Mouse (Mus musculus) hindbrain, embryonic 15.5 days (tissue): ENCODE data around the gene Adamts10. TPM values are rescaled to one million over a fixed set of nuclear protein-coding genes. Genes with fewer than 3 reads are reported as not detected.
A peak's percentile ranks its signal among the peaks of the same experiment; 100 is the strongest.

Source experiments
- ATAC-seq: fragments of 200-750 bp; cut with Nextera tagmentation; 2 replicates; pipeline ENCODE4 v1.8.0; 2017; ENCODE audit warnings: low read depth, moderate number of reproducible peaks, moderate TSS enrichment; ENCODE audit not compliant: low FRiP score
- H3K27ac ChIP-seq: fragments of 300-500 bp; sonication (generic); replicated peaks from 2 replicates; pipeline ENCODE4 v1.5.1; 2015; ENCODE audit warnings: mild to moderate bottlenecking, inconsistent platforms
- H3K27me3 ChIP-seq: fragments of 300-500 bp; sonication (generic); 2 replicates; pipeline ENCODE4 v1.6.1; 2015; ENCODE audit warnings: control low read depth, inconsistent platforms
- H3K36me3 ChIP-seq: fragments of 300-500 bp; sonication (generic); 2 replicates; pipeline ENCODE4 v1.6.1; 2015; ENCODE audit warnings: control low read depth, inconsistent platforms
- H3K4me1 ChIP-seq: fragments of 300-500 bp; sonication (generic); replicated peaks from 2 replicates; pipeline ENCODE4 v1.6.1; 2015; ENCODE audit warnings: control low read depth, inconsistent platforms
- H3K4me2 ChIP-seq: fragments of 300-500 bp; sonication (generic); 2 replicates; pipeline ENCODE4 v1.6.1; 2015; ENCODE audit warnings: moderate library complexity, mild to moderate bottlenecking, inconsistent platforms
- H3K4me3 ChIP-seq: fragments of 300-500 bp; sonication (generic); 2 replicates; pipeline ENCODE4 v1.5.1; 2015; ENCODE audit warnings: mild to moderate bottlenecking, inconsistent platforms
- H3K9ac ChIP-seq: fragments of 300-500 bp; sonication (generic); 2 replicates; pipeline ENCODE4 v1.6.1; 2015; ENCODE audit warnings: inconsistent platforms
- H3K9me3 ChIP-seq: fragments of 300-500 bp; sonication (generic); 2 replicates; pipeline ENCODE4 v1.6.1; 2016; ENCODE audit warnings: control low read depth, inconsistent platforms
- WGBS: fragments of 180-500 bp; shearing (Covaris S2); methylation state at CpG from one replicate; pipeline ENCODE4 v1.1.7; 2015; 5-methylcytosine and 5-hydroxymethylcytosine counted together
- polyA plus RNA-seq: library from polyadenylated mRNA; unstranded; fragments of >200 nt; fragmentation: Nextera tagmentation; extraction: Ambion mirVana; gene quantifications from 2 replicates; pipeline ENCODE4 v1.2.1, GENCODE M21; 2015

Gene Adamts10
- polyA plus RNA-seq, 1 experiment from 2014 or later: 60.7 TPM

GRCm38 (mm10) chr17:33520366-33520765, 3.6 kb upstream of the Adamts10 start:
- no peaks in the 10 kb centered on the region for H3K36me3 ChIP-seq
- no peak overlapping the region for H3K9ac ChIP-seq
- ATAC-seq: no peak
- H3K27ac ChIP-seq: no peak overlapping the region
- no peaks in the 10 kb centered on the region for H3K9me3 ChIP-seq
- H3K4me1 ChIP-seq: peaks cover 18% of the 10 kb centered on the region
- no peak overlapping the region for H3K4me2 ChIP-seq
- WGBS: 58% methylated on average over 1 of the region's 1 CpGs
- no peak overlapping the region for H3K4me3 ChIP-seq
- H3K27me3 ChIP-seq: no peaks in the 10 kb centered on the region

- ATAC-seq: peak; percentile 49; the same call in 1 of the 2 replicates
- 4% methylated on average over 12 of the region's 13 CpGs for WGBS
- peak overlapping the region; percentile 71 for H3K4me2 ChIP-seq
- H3K9me3 ChIP-seq: no peaks in the 10 kb centered on the region
- H3K36me3 ChIP-seq: no peaks in the 10 kb centered on the region
- H3K4me1 ChIP-seq: peaks cover 32% of the 10 kb centered on the region
- H3K27me3 ChIP-seq: no peaks in the 10 kb centered on the region
- peak overlapping the region; percentile 79 for H3K9ac ChIP-seq
- peak overlapping the region; percentile 82 for H3K4me3 ChIP-seq
- H3K27ac ChIP-seq: peak overlapping the region; percentile 84
Measured at GRCm38 (mm10) chr17:33523431-33523917, 530 bp upstream of the Adamts10 start.

DNA sequence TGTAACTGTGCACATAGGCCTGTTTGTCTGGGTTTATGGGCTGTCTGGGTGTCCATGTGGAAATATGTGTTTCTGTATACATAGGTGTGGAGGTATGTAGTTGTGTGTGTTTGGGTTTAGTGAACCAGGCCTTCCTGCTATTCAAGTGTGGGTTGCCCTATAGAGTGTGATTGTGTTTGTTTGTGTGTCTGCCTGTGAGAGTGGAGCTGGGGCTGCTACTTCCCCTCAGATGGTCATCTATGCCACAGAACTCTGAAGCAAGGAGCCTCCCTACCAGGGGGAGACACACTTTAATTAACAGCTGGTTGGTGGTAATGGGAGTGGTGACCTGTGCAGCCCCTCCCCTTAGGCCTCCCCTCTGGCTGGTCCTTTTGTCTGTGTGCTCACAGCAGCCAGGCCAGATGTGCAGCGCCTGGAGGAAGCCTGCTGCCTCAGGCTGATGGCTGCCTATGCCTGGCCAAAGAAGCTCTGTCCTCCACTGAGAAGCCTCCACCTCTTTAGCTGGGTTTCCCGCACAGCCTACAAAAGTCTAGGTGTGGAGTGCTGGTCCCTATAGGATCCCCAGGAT, 886 bp downstream of the Adamts10 start:
- peaks cover 32% of the 10 kb centered on the region for H3K4me1 ChIP-seq
- peak overlapping the region; percentile 79 for H3K9ac ChIP-seq
- no peaks in the 10 kb centered on the region for H3K9me3 ChIP-seq
- peak; percentile 27; the same call in 1 of the 2 replicates for ATAC-seq
- no peaks in the 10 kb centered on the region for H3K27me3 ChIP-seq
- H3K4me3 ChIP-seq: peak overlapping the region; percentile 82
- H3K27ac ChIP-seq: peak overlapping the region; percentile 84
- peaks cover 11% of the 10 kb centered on the region; the same call in 1 of the 2 replicates for H3K36me3 ChIP-seq
- H3K4me2 ChIP-seq: peak overlapping the region; percentile 71
- WGBS: 5% methylated on average over 2 of the region's 2 CpGs

- Histone ChIP-seq H3K27me3 (no peaks in the 10 kb centered on the region), H3K9ac (no peak overlapping the region), H3K4me3 (no peak overlapping the region), H3K9me3 (no peaks in the 10 kb centered on the region), H3K27ac (no peak overlapping the region), H3K4me1 (peaks cover 32% of the 10 kb centered on the region), H3K36me3 (peaks cover 24% of the 10 kb centered on the region), H3K4me2 (no peak overlapping the region)
- 73% methylated on average over 3 of the region's 3 CpGs for WGBS
- ATAC-seq: no peak
Measured at GRCm38 (mm10) chr17:33526506-33526905, 2.5 kb downstream of the Adamts10 start.

DNA sequence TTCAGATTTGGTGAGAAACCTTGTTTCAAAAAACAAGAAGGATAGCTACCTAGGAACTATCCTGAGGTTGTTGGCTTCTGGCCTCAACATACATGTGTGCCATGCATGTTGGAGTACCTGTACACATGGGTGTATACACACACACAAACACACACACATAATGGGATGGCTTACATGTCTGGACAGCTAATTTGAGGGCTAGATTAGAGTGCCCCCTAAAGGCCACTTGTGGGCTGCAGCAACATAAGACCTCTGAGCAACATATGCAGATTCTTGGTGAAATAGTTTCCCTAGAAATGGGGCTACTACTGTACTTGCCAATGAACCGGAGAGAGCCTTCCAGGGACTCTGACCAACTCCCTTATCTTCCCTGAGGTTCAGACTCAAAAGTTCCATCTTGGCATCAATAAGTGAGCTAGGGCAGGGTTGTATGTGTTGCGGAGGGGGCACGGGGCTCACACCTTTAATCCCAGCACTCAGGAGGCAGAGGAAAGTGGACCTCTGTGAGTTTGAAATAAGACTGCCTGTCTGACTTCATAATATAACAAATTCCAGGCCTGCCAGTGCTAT, 15.2 kb downstream of the Adamts10 start:
- 90% methylated on average over 3 of the region's 3 CpGs for WGBS
- Histone ChIP-seq H3K4me2 (no peak overlapping the region), H3K9me3 (no peaks in the 10 kb centered on the region), H3K27me3 (no peaks in the 10 kb centered on the region), H3K27ac (no peak overlapping the region), H3K4me1 (no peaks in the 10 kb centered on the region), H3K9ac (no peak overlapping the region), H3K4me3 (no peak overlapping the region), H3K36me3 (peaks cover 38% of the 10 kb centered on the region)
- no peak for ATAC-seq

DNA sequence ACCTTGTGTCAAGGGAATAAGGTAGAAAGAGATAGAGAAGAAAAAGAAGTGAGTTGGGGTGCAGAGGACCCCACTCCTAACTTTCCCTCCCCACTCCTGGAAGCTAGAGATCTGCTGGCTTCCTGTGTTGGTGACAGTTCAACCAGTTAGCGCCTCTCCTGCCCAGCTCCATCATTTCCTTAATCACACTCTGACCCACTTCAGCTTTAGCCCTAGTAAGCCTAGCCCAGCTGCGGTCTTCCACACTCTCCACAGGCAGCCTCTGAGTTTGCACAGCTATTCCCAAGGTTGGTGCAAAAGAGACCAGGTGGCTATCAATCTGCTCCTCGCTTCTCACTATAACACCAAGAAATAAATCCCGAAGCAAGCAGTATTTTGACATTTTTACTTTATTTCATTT, 15.9 kb downstream of the Adamts10 start:
- ATAC-seq: no peak
- H3K9ac ChIP-seq: no peak overlapping the region
- peaks cover 33% of the 10 kb centered on the region for H3K36me3 ChIP-seq
- H3K9me3 ChIP-seq: no peaks in the 10 kb centered on the region
- no peak overlapping the region for H3K4me2 ChIP-seq
- WGBS: 94% methylated on average over 4 of the region's 4 CpGs
- no peaks in the 10 kb centered on the region for H3K4me1 ChIP-seq
- no peak overlapping the region for H3K27ac ChIP-seq
- H3K4me3 ChIP-seq: no peak overlapping the region
- no peaks in the 10 kb centered on the region for H3K27me3 ChIP-seq

DNA sequence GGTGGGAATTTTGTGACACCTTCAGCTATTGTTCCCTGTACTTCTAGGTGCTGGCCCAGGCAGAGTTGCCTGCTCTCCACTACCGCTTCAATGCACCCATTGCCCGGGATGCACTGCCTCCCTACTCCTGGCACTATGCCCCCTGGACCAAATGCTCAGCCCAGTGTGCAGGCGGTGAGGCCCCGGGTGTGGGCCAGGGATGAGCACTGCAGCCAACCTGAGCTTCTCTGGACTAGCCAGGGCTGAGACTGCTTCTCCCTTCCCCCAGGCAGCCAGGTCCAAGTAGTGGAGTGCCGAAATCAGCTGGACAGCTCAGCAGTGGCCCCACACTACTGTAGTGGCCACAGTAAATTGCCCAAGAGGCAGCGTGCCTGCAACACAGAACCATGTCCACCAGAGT, 25.2 kb downstream of the Adamts10 start:
- H3K4me1 ChIP-seq: no peaks in the 10 kb centered on the region
- no peak overlapping the region for H3K27ac ChIP-seq
- WGBS: 96% methylated on average over 6 of the region's 6 CpGs
- H3K36me3 ChIP-seq: peaks cover 33% of the 10 kb centered on the region
- no peak overlapping the region for H3K9ac ChIP-seq
- no peak overlapping the region for H3K4me3 ChIP-seq
- ATAC-seq: 0 out of 2 replicates have a peak, but pooled peaks have one; percentile 8
- no peaks in the 10 kb centered on the region for H3K27me3 ChIP-seq
- no peak overlapping the region for H3K4me2 ChIP-seq
- no peaks in the 10 kb centered on the region for H3K9me3 ChIP-seq

DNA sequence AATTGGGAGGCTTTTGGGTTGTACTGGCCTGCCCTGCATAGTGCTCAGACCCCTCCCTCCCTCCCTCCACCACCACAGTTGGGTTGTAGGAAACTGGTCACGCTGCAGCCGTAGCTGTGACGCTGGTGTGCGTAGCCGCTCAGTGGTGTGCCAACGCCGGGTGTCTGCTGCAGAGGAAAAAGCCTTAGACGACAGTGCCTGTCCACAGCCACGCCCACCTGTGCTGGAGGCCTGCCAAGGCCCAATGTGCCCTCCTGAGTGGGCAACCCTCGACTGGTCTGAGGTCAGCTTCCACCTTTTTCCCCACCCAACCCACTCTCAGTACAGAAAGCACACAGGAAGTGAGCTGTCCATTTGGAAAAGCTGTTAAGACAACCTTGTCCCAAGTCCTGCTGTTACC, 26.4 kb downstream of the Adamts10 start:
- no peak for ATAC-seq
- H3K27me3 ChIP-seq: no peaks in the 10 kb centered on the region
- no peaks in the 10 kb centered on the region for H3K9me3 ChIP-seq
- no peak overlapping the region for H3K4me3 ChIP-seq
- 83% methylated on average over 10 of the region's 10 CpGs for WGBS
- H3K4me2 ChIP-seq: no peak overlapping the region
- H3K36me3 ChIP-seq: peaks cover 26% of the 10 kb centered on the region
- H3K27ac ChIP-seq: no peak overlapping the region
- H3K4me1 ChIP-seq: no peaks in the 10 kb centered on the region
- no peak overlapping the region for H3K9ac ChIP-seq

DNA sequence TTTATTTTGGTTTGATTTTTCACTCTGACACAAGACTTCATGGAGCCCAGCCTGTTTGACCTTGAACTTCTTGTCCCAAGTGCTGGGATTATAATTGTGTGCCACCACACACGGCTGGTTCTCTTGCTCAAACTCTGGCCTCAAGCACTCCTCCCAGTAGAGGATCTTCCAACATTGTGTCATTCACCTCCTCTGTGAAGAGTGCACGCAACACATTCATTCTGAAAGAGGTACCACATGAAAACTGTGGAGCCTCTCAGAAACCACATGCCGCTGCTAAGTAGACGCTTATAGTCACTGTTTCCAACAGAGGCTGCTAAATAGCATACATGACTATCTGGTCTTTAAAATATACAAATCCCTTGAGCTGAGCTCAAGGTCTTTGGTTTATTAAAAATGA, 28.1 kb downstream of the Adamts10 start:
- Histone ChIP-seq H3K4me3 (no peak overlapping the region), H3K9ac (no peak overlapping the region), H3K4me2 (no peak overlapping the region), H3K4me1 (no peaks in the 10 kb centered on the region), H3K27ac (no peak overlapping the region), H3K9me3 (no peaks in the 10 kb centered on the region), H3K27me3 (no peaks in the 10 kb centered on the region), H3K36me3 (peaks cover 25% of the 10 kb centered on the region)
- ATAC-seq: no peak
- WGBS: 95% methylated on average over 4 of the region's 4 CpGs

- H3K27ac ChIP-seq: no peak overlapping the region
- no peaks in the 10 kb centered on the region for H3K4me1 ChIP-seq
- no peak overlapping the region for H3K4me2 ChIP-seq
- H3K36me3 ChIP-seq: peaks cover 25% of the 10 kb centered on the region
- no peak overlapping the region for H3K9ac ChIP-seq
- ATAC-seq: 0 out of 2 replicates have a peak, but pooled peaks have one; percentile 16
- WGBS: 46% methylated on average over 4 of the region's 4 CpGs
- H3K9me3 ChIP-seq: no peaks in the 10 kb centered on the region
- H3K27me3 ChIP-seq: no peaks in the 10 kb centered on the region
- no peak overlapping the region for H3K4me3 ChIP-seq
Measured at GRCm38 (mm10) chr17:33552964-33553363, 29.0 kb downstream of the Adamts10 start.

DNA sequence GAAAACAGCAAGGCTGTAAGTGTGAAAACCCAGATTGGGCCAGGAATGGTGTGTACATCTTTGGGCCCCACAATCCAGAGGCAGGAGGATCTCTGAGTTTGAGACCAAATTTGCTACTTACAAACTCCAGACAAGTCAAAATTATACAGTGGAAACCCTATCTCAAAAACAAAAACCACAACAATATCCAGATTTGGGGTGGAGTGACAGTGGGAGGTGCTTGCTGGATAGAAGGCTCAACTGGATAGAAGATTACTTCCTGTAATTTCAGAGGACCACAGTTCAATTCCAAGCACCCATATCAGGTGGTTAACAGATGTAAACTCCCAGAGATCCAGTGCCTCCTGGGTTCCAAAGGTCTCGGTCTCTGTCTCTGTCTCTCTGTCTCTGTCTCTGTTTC, 30.5 kb downstream of the Adamts10 start:
- 95% methylated on average over 1 of the region's 1 CpGs for WGBS
- Histone ChIP-seq H3K9ac (no peak overlapping the region), H3K36me3 (peaks cover 16% of the 10 kb centered on the region), H3K4me3 (no peak overlapping the region), H3K4me2 (no peak overlapping the region), H3K4me1 (no peaks in the 10 kb centered on the region), H3K27ac (no peak overlapping the region), H3K9me3 (no peaks in the 10 kb centered on the region), H3K27me3 (no peaks in the 10 kb centered on the region)
- ATAC-seq: no peak

GRCm38 (mm10) chr17:33555223-33555855, 31.3 kb downstream of the Adamts10 start, which contains the start of gene Myo1f:
Gene Myo1f, plus strand, starts transcription at chr17:33555707.
- Histone ChIP-seq H3K27me3 (no peaks in the 10 kb centered on the region), H3K9me3 (no peaks in the 10 kb centered on the region), H3K4me2 (no peak within 1 kb of the TSS), H3K4me1 (no peaks in the 10 kb centered on the region), H3K9ac (no peak within 1 kb of the TSS), H3K4me3 (no peak within 1 kb of the TSS), H3K27ac (no peak within 1 kb of the TSS), H3K36me3 (peaks cover 11% of the 10 kb centered on the region)
- 52% methylated on average over 6 of the region's 6 CpGs for WGBS
- ATAC-seq: no peak
